Mouse (Mus musculus): ENCODE results near the gene Gpr153. TPM values are rescaled to one million over a fixed set of nuclear protein-coding genes. Genes with fewer than 3 reads are reported as not detected.

The Gpr153 gene
- polyA plus RNA-seq, 1 experiment from 2014 or later = 0.59 TPM

DNA sequence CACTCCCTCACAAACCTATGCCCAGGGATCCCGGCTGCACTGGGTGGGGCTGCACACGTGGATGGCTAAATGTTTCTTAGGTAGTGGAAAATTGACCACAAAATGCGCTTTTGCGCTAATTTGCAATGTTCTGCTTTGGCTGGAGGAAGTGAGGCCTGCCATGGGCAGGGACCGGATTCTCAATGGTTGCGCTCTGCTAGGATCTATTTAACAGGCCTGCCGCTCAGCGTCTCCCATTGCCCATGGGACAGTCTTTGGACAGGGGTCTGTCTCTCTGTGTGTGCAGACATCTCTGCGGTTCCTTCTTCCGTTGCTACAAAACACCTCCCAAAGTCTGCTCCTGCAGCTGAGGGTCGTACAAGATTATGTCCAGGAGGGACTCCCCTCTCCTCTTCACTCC lies 17.0 kb downstream of the Gpr153 start:
- Histone ChIP-seq H3K36me3 (ENCODE audit: control insufficient read depth, insufficient read depth) (no peaks in the 10 kb centered on the region), H3K4me3 (ENCODE audit: low read depth, low read length) (no peak overlapping the region), H3K27ac (ENCODE audit: low read length) (no peak overlapping the region), H3K27me3 (ENCODE audit: control insufficient read depth, insufficient read depth, low read depth, low read length) (peaks cover 72% of the 10 kb centered on the region), H3K9ac (ENCODE audit: low read depth, low read length) (no peak overlapping the region), H3K4me1 (ENCODE audit: control insufficient read depth, low read depth, low read length) (peaks cover 11% of the 10 kb centered on the region), H3K4me2 (ENCODE audit: low read depth, low read length) (no peak overlapping the region), H3K9me3 (replicated peaks; ENCODE audit: control insufficient read depth, low read length) (no peaks in the 10 kb centered on the region)
- 23% methylated on average over 11 of the region's 11 CpGs for WGBS (ENCODE audit: insufficient replicate concordance)
- ATAC-seq (ENCODE audit: low read depth) = no peak

GRCm38 (mm10) chr4:152291562-152291961 lies 17.5 kb downstream of the Gpr153 start, which contains the start of gene Hes3:
Gene Hes3, minus strand, starts transcription at chr4:152291662.
- WGBS (ENCODE audit: insufficient replicate concordance) = 31% methylated on average over 6 of the region's 6 CpGs
- Histone ChIP-seq H3K27me3 (ENCODE audit: control insufficient read depth, insufficient read depth, low read depth, low read length) (peaks cover 67% of the 10 kb centered on the region), H3K4me2 (ENCODE audit: low read depth, low read length) (no peak within 1 kb of the TSS), H3K4me3 (ENCODE audit: low read depth, low read length) (no peak within 1 kb of the TSS), H3K36me3 (ENCODE audit: control insufficient read depth, insufficient read depth) (no peaks in the 10 kb centered on the region), H3K9me3 (replicated peaks; ENCODE audit: control insufficient read depth, low read length) (no peaks in the 10 kb centered on the region), H3K9ac (ENCODE audit: low read depth, low read length) (no peak within 1 kb of the TSS), H3K4me1 (ENCODE audit: control insufficient read depth, low read depth, low read length) (peaks cover 7% of the 10 kb centered on the region), H3K27ac (ENCODE audit: low read length) (no peak within 1 kb of the TSS)
- no peak for ATAC-seq (ENCODE audit: low read depth)

GRCm38 (mm10) chr4:152292102-152292765 lies 18.2 kb downstream of the Gpr153 start:
- Histone ChIP-seq H3K36me3 (ENCODE audit: control insufficient read depth, insufficient read depth) (no peaks in the 10 kb centered on the region), H3K4me1 (ENCODE audit: control insufficient read depth, low read depth, low read length) (peaks cover 7% of the 10 kb centered on the region), H3K4me2 (ENCODE audit: low read depth, low read length) (no peak overlapping the region), H3K27ac (ENCODE audit: low read length) (no peak overlapping the region), H3K4me3 (ENCODE audit: low read depth, low read length) (no peak overlapping the region), H3K9ac (ENCODE audit: low read depth, low read length) (no peak overlapping the region), H3K27me3 (ENCODE audit: control insufficient read depth, insufficient read depth, low read depth, low read length) (peaks cover 60% of the 10 kb centered on the region), H3K9me3 (replicated peaks; ENCODE audit: control insufficient read depth, low read length) (no peaks in the 10 kb centered on the region)
- WGBS (ENCODE audit: insufficient replicate concordance) = 37% methylated on average over 12 of the region's 12 CpGs
- no peak for ATAC-seq (ENCODE audit: low read depth)

- no peak for ATAC-seq (ENCODE audit: low read depth)
- no peaks in the 10 kb centered on the region for H3K36me3 ChIP-seq (ENCODE audit: control insufficient read depth, insufficient read depth)
- peaks cover 46% of the 10 kb centered on the region for H3K27me3 ChIP-seq (ENCODE audit: control insufficient read depth, insufficient read depth, low read depth, low read length)
- no peak overlapping the region for H3K27ac ChIP-seq (ENCODE audit: low read length)
- no peak overlapping the region for H3K4me2 ChIP-seq (ENCODE audit: low read depth, low read length)
- H3K9me3 ChIP-seq (replicated peaks; ENCODE audit: control insufficient read depth, low read length) = no peaks in the 10 kb centered on the region
- no peak overlapping the region for H3K9ac ChIP-seq (ENCODE audit: low read depth, low read length)
- 30% methylated on average over 10 of the region's 10 CpGs for WGBS (ENCODE audit: insufficient replicate concordance)
- H3K4me1 ChIP-seq (ENCODE audit: control insufficient read depth, low read depth, low read length) = peaks cover 22% of the 10 kb centered on the region
- H3K4me3 ChIP-seq (ENCODE audit: low read depth, low read length) = no peak overlapping the region
These were observed 20.3 kb downstream of the Gpr153 start for GRCm38 (mm10) chr4:152294188-152294929.

DNA sequence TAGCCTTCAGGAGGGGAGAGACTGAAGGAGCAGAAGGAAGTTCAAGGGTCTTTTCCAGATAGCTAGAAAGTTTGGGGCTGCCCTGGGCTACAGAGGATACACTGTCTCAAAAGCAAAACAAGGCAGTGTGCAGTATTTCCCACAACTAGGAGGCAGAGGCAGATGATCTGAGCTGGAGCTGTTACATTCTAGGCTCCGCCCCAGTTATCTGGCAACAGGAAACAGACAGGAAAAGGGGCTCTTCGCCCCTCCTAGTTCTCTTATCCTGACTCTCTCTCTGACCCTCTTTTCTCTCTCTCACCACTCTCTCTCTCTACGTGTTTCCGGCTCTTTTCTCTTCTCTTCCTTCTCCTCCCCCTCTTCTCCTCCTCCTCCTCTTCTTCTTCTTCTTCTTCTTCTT lies 21.9 kb downstream of the Gpr153 start:
- H3K4me3 ChIP-seq (ENCODE audit: low read depth, low read length) = peak overlapping the region; percentile 32
- H3K27me3 ChIP-seq (ENCODE audit: control insufficient read depth, insufficient read depth, low read depth, low read length) = peaks cover 32% of the 10 kb centered on the region
- H3K9me3 ChIP-seq (replicated peaks; ENCODE audit: control insufficient read depth, low read length) = no peaks in the 10 kb centered on the region
- peak overlapping the region; percentile 45 for H3K27ac ChIP-seq (ENCODE audit: low read length)
- H3K9ac ChIP-seq (ENCODE audit: low read depth, low read length) = peak overlapping the region; percentile 33
- ATAC-seq (ENCODE audit: low read depth) = no peak
- peaks cover 3% of the 10 kb centered on the region; the same call in 1 of the 2 replicates for H3K36me3 ChIP-seq (ENCODE audit: control insufficient read depth, insufficient read depth)
- 10% methylated on average over 4 of the region's 4 CpGs for WGBS (ENCODE audit: insufficient replicate concordance)
- H3K4me1 ChIP-seq (ENCODE audit: control insufficient read depth, low read depth, low read length) = peaks cover 22% of the 10 kb centered on the region
- H3K4me2 ChIP-seq (ENCODE audit: low read depth, low read length) = peak overlapping the region; percentile 70

GRCm38 (mm10) chr4:152296371-152296770 lies 22.3 kb downstream of the Gpr153 start:
- H3K9me3 ChIP-seq (replicated peaks; ENCODE audit: control insufficient read depth, low read length) = no peaks in the 10 kb centered on the region
- peaks cover 22% of the 10 kb centered on the region for H3K4me1 ChIP-seq (ENCODE audit: control insufficient read depth, low read depth, low read length)
- peak overlapping the region; percentile 92 for H3K27ac ChIP-seq (ENCODE audit: low read length)
- H3K4me2 ChIP-seq (ENCODE audit: low read depth, low read length) = peak overlapping the region; percentile 70
- peak overlapping the region; percentile 80 for H3K9ac ChIP-seq (ENCODE audit: low read depth, low read length)
- under 1% methylated on average over 8 of the region's 8 CpGs for WGBS (ENCODE audit: insufficient replicate concordance)
- H3K4me3 ChIP-seq (ENCODE audit: low read depth, low read length) = peak overlapping the region; percentile 75
- peaks cover 27% of the 10 kb centered on the region for H3K27me3 ChIP-seq (ENCODE audit: control insufficient read depth, insufficient read depth, low read depth, low read length)
- no peak for ATAC-seq (ENCODE audit: low read depth)
- peaks cover 3% of the 10 kb centered on the region; the same call in 1 of the 2 replicates for H3K36me3 ChIP-seq (ENCODE audit: control insufficient read depth, insufficient read depth)

DNA sequence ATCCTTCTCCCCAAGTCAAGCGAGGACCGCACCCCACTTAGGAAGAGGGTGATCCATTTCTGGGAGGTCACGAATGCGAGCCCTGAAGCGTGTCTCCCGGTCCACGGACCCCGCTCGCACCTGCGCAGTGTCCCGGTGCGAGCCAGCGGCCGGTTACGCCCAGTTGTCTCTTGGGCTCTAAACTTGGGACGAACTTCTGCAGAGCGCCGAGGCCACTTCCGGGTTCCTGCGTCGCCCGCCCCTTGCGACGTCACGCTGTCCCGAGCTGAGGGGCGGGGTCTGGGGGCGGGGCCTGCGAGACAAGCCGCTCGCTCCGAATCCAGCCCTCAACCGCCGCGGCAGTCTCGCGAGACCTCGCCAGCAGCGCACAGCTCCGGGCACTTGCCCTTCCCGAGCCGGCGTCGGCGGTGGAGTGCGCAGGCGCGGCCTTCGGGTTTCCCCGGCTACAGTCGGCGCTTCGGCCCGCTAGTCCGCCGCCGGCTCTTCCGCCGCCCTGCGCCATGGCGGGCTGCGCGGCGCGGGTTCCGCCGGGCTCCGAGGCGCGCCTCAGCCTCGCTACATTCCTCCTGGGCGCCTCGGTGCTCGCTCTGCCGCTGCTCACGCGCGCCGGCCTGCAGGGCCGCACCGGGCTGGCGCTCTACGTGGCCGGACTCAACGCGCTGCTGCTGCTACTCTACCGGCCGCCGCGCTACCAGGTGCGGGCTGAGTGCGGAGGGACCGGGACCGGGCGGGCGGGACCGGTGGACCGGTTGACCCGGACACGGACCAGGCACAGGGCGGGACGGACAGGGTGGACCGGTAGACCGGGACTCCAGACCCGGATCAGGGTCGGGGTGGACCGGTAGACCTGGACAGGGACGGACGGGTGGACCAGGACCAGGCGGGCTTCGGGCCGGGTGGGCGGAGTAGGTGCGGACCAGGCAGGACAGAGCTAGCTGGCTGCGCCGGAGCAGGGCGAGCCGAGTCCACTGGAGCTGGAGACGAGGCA lies 23.1 kb downstream of the Gpr153 start, which contains the start of gene Icmt:
Gene Icmt (plus strand): TSS at position 354 of the 988 bp plus-strand sequence.
- Histone ChIP-seq H3K4me3 (ENCODE audit: low read depth, low read length) (peak within 1 kb of the TSS; percentile 82), H3K27me3 (ENCODE audit: control insufficient read depth, insufficient read depth, low read depth, low read length) (peaks cover 19% of the 10 kb centered on the region), H3K9ac (ENCODE audit: low read depth, low read length) (peak within 1 kb of the TSS; percentile 85), H3K4me2 (ENCODE audit: low read depth, low read length) (peak within 1 kb of the TSS; percentile 97), H3K36me3 (ENCODE audit: control insufficient read depth, insufficient read depth) (peaks cover 3% of the 10 kb centered on the region; the same call in 1 of the 2 replicates), H3K9me3 (replicated peaks; ENCODE audit: control insufficient read depth, low read length) (no peaks in the 10 kb centered on the region), H3K27ac (ENCODE audit: low read length) (peak within 1 kb of the TSS; percentile 92), H3K4me1 (ENCODE audit: control insufficient read depth, low read depth, low read length) (peaks cover 22% of the 10 kb centered on the region)
- peak; percentile 94 for ATAC-seq (ENCODE audit: low read depth)
- WGBS (ENCODE audit: insufficient replicate concordance) = under 1% methylated on average over 119 of the region's 119 CpGs

DNA sequence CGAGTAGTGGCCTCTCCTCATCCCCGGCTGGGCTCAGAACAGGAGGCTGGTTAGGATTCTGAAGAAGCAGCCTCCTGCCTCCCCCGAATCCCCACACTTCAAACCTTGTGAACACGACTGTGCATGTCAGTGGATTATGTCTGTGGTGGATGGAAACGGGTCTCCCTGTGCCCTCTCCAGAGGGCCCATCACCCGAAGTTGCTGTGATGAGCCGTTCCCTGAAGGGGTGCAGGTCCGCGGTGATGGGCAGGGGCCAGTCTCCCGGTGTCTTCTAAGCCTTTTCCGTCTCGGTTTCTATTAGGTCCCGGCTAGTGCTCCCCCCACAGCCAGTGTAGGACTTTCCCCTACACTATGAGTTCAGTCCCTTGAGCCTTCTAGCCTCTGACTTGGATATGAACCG lies 24.8 kb downstream of the Gpr153 start:
- no peak overlapping the region for H3K4me3 ChIP-seq (ENCODE audit: low read depth, low read length)
- 79% methylated on average over 14 of the region's 14 CpGs for WGBS (ENCODE audit: insufficient replicate concordance)
- H3K27me3 ChIP-seq (ENCODE audit: control insufficient read depth, insufficient read depth, low read depth, low read length) = peaks cover 4% of the 10 kb centered on the region
- no peak overlapping the region for H3K27ac ChIP-seq (ENCODE audit: low read length)
- peaks cover 22% of the 10 kb centered on the region for H3K4me1 ChIP-seq (ENCODE audit: control insufficient read depth, low read depth, low read length)
- no peak overlapping the region for H3K9ac ChIP-seq (ENCODE audit: low read depth, low read length)
- no peak for ATAC-seq (ENCODE audit: low read depth)
- H3K4me2 ChIP-seq (ENCODE audit: low read depth, low read length) = no peak overlapping the region
- no peaks in the 10 kb centered on the region for H3K9me3 ChIP-seq (replicated peaks; ENCODE audit: control insufficient read depth, low read length)
- peaks cover 3% of the 10 kb centered on the region; the same call in 1 of the 2 replicates for H3K36me3 ChIP-seq (ENCODE audit: control insufficient read depth, insufficient read depth)

Data from liver, embryonic 16.5 days (tissue).